Mouse (Mus musculus): Measurements from ENCODE around the gene Vps13d.

GRCm38 (mm10) chr4:144953421-144953820, 241.4 kb downstream of the Vps13d start:
- TF ChIP-seq CTCF (IDR thresholded peaks at IDR 0.05; ENCODE audit: control insufficient read depth, insufficient read depth, insufficient replicate concordance, low read depth, low read length) (no peak), POLR2A (IDR thresholded peaks at IDR 0.05; ENCODE audit: control insufficient read depth, low read depth, low read length) (no peak)

Data from testis, adult 2 months (tissue).